Comparison of ENCODE assay signal across 8 mouse cellular contexts in genomic region chr7:132735145-132735544, GRCm38 (mm10).
DNase-seq lines count a peak whose midpoint lies in the region; ATAC-seq and TF ChIP-seq lines count a peak whose summit lies in the region.

No protein-coding gene starts in this region.

- TF ChIP-seq CTCF in brain, embryonic 14.5 days (IDR thresholded peaks at IDR 0.05; ENCODE audit: borderline replicate concordance, extremely low read depth, insufficient read depth, insufficient read length), result peak; percentile 13; the same call in 1 of the 2 replicates
- TF ChIP-seq CTCF in liver, adult 2 months (IDR thresholded peaks at IDR 0.05; ENCODE audit: low read depth, low read length), result peak; percentile 65
- TF ChIP-seq CTCF in small intestine, adult 2 months (IDR thresholded peaks at IDR 0.05; ENCODE audit: extremely low read depth, insufficient read length, insufficient replicate concordance, low read depth, low read length), result peak; percentile 68

- H3K4me2 ChIP-seq in heart, embryonic 14.5 days (ENCODE audit: low read length), result no peak overlapping the region
- no peak overlapping the region for H3K4me2 ChIP-seq in midbrain, embryonic 13.5 days (replicated peaks)

- TF ChIP-seq POLR2A in brain, embryonic 14.5 days (IDR thresholded peaks at IDR 0.05; ENCODE audit: borderline replicate concordance, extremely low read depth, insufficient read depth, insufficient read length, poor library complexity, severe bottlenecking), result no peak
- no peak for TF ChIP-seq POLR2A in liver, adult 2 months (IDR thresholded peaks at IDR 0.05; ENCODE audit: extremely low read depth, insufficient read depth, low read length)
- TF ChIP-seq POLR2A in small intestine, adult 2 months (IDR thresholded peaks at IDR 0.05; ENCODE audit: low read depth, low read length), result no peak

- H3K9me3 ChIP-seq in heart, embryonic 14.5 days (ENCODE audit: control insufficient read depth, low read length), result no peaks in the 10 kb centered on the region
- no peaks in the 10 kb centered on the region for H3K9me3 ChIP-seq in midbrain, embryonic 13.5 days

- WGBS in heart, embryonic 14.5 days, result 39% methylated on average over 5 of the region's 5 CpGs
- WGBS in liver, adult 2 months, result 62% methylated on average over 5 of the region's 5 CpGs
- 28% methylated on average over 5 of the region's 5 CpGs for WGBS in small intestine, adult 2 months
- WGBS in midbrain, embryonic 13.5 days, result 73% methylated on average over 5 of the region's 5 CpGs

- H3K27ac ChIP-seq in heart, embryonic 14.5 days (replicated peaks in 1 of 2; ENCODE audit: control insufficient read depth in 1 of 2, insufficient read depth in 1 of 2, low read depth in 2 of 2, low read length in 2 of 2), result peak overlapping the region in 1 of 2 experiments; percentile 68; a peak in 2 of 4 replicates
- H3K27ac ChIP-seq in liver, adult 2 months (replicated peaks; ENCODE audit: insufficient read depth, low read depth, low read length), result peak overlapping the region; percentile 38; the same call in 1 of the 2 replicates
- H3K27ac ChIP-seq in small intestine, adult 2 months (ENCODE audit: insufficient read depth, low read depth, low read length), result peak overlapping the region; percentile 41; the same call in 1 of the 2 replicates
- H3K27ac ChIP-seq in midbrain, embryonic 13.5 days, result no peak overlapping the region

- peaks cover 21 to 42% of the 10 kb centered on the region in 2 experiments for H3K4me1 ChIP-seq in heart, embryonic 14.5 days (ENCODE audit: control insufficient read depth in 2 of 2, insufficient read depth in 2 of 2, low read length in 2 of 2)
- no peaks in the 10 kb centered on the region; the same call in none of the 2 replicates for H3K4me1 ChIP-seq in liver, adult 2 months (ENCODE audit: control insufficient read depth, insufficient read depth, low read length)
- H3K4me1 ChIP-seq in small intestine, adult 2 months (ENCODE audit: control insufficient read depth, insufficient read depth, insufficient read length, low read length), result peaks cover 37% of the 10 kb centered on the region
- H3K4me1 ChIP-seq in midbrain, embryonic 13.5 days (replicated peaks), result peaks cover 56% of the 10 kb centered on the region

- no peak overlapping the region for H3K9ac ChIP-seq in heart, embryonic 14.5 days (ENCODE audit: low read length)
- no peak overlapping the region for H3K9ac ChIP-seq in liver, adult 2 months (ENCODE audit: low read depth, low read length)
- no peak overlapping the region for H3K9ac ChIP-seq in midbrain, embryonic 13.5 days (replicated peaks)

- peak; percentile 49 to 50 for DNase-seq in right cerebral cortex, postnatal 10 days (ENCODE audit: low spot score in 2 of 2)
- no peak for DNase-seq in right cerebral cortex, postnatal 36 days (ENCODE audit: low spot score in 2 of 2)
- DNase-seq in brain, embryonic 14.5 days (ENCODE audit: low read depth), result no peak
- DNase-seq in liver, adult 2 months (ENCODE audit: extremely low read depth, low read depth, low spot score), result no peak
- no peak for DNase-seq in frontal cortex, postnatal 10 days (ENCODE audit: low spot score in 2 of 2)

- ATAC-seq in heart, embryonic 14.5 days (ENCODE audit: insufficient number of reproducible peaks, insufficient read depth, low FRiP score, low read depth), result peak; percentile 24; the same call in 1 of the 2 replicates
- ATAC-seq in midbrain, embryonic 13.5 days, result no peak

- no peaks in the 10 kb centered on the region for H3K79me2 ChIP-seq in liver, adult 2 months (ENCODE audit: control insufficient read depth, insufficient read depth, low read length)

- 0 out of 2 replicates have a peak, but pooled peaks cover 9% of the 10 kb centered on the region for H3K36me3 ChIP-seq in heart, embryonic 14.5 days (ENCODE audit: control insufficient read depth, insufficient read depth, low read length)
- H3K36me3 ChIP-seq in liver, adult 2 months (ENCODE audit: control insufficient read depth, insufficient read depth, low read length), result no peaks in the 10 kb centered on the region
- H3K36me3 ChIP-seq in small intestine, adult 2 months (ENCODE audit: control insufficient read depth, insufficient read depth, low read length), result peaks cover 10% of the 10 kb centered on the region; the same call in 1 of the 2 replicates
- H3K36me3 ChIP-seq in midbrain, embryonic 13.5 days, result no peaks in the 10 kb centered on the region

- no peaks in the 10 kb centered on the region for H3K27me3 ChIP-seq in heart, embryonic 14.5 days (ENCODE audit: control insufficient read depth, insufficient read depth, low read length)
- no peaks in the 10 kb centered on the region for H3K27me3 ChIP-seq in liver, adult 2 months (ENCODE audit: control insufficient read depth, insufficient read depth, low read length)
- H3K27me3 ChIP-seq in small intestine, adult 2 months (ENCODE audit: control insufficient read depth, insufficient read depth, low read length), result no peaks in the 10 kb centered on the region
- H3K27me3 ChIP-seq in midbrain, embryonic 13.5 days, result no peaks in the 10 kb centered on the region

- no peak overlapping the region for H3K4me3 ChIP-seq in heart, embryonic 14.5 days (ENCODE audit: control insufficient read depth in 1 of 2, insufficient read depth in 1 of 2, low read depth in 1 of 2, low read length in 2 of 2)
- H3K4me3 ChIP-seq in liver, adult 2 months (ENCODE audit: insufficient read depth, low read depth, low read length), result no peak overlapping the region
- H3K4me3 ChIP-seq in small intestine, adult 2 months (ENCODE audit: low read depth, low read length), result no peak overlapping the region
- H3K4me3 ChIP-seq in midbrain, embryonic 13.5 days (replicated peaks), result no peak overlapping the region

Comparison
In these comparisons a context has a peak if more than half of its experiments do, and no peak if none do; other contexts are left out.
1. DNase-seq: peak in right cerebral cortex, postnatal 10 days (2 of 2); none in right cerebral cortex, postnatal 36 days (0 of 2), brain, embryonic 14.5 days (single experiment), liver, adult 2 months (single experiment) and frontal cortex, postnatal 10 days (0 of 2).
2. CTCF ChIP-seq: peak in every context shown above with its lines; median percentile 68 in small intestine, adult 2 months; 65 in liver, adult 2 months; 13 in brain, embryonic 14.5 days.